Mouse (Mus musculus) embryonic facial prominence, embryonic 14.5 days (tissue): ENCODE measurements around the gene Rpl37. TPM values are rescaled to one million over a fixed set of nuclear protein-coding genes. Genes with fewer than 3 reads are reported as not detected.

Experiments
- ATAC-seq: fragments of 200-750 bp; cut with Nextera tagmentation; 2 replicates; pipeline ENCODE4 v1.8.0; 2017; ENCODE audit warnings: low read depth, moderate number of reproducible peaks, moderate TSS enrichment
- DNase-seq: peaks from one replicate; pipeline ENCODE4 v3.0.0-alpha.2; 2015; ENCODE audit warnings: low spot score
- H3K27ac ChIP-seq: fragments of 300-500 bp; sonication (generic); replicated peaks from 2 replicates; pipeline ENCODE4 v1.5.1; 2014; ENCODE audit warnings: low read depth, mild to moderate bottlenecking, low read length, moderate library complexity
- H3K27me3 ChIP-seq: fragments of 300-500 bp; sonication (generic); replicated peaks from 2 replicates; pipeline ENCODE4 v1.6.1; 2014; ENCODE audit warnings: low read length; ENCODE audit not compliant: control insufficient read depth, insufficient read depth
- H3K36me3 ChIP-seq: fragments of 300-500 bp; sonication (generic); 2 replicates; pipeline ENCODE4 v1.6.1; 2014; ENCODE audit warnings: low read length, mixed read lengths; ENCODE audit not compliant: control insufficient read depth, insufficient read depth
- H3K4me1 ChIP-seq: fragments of 300-500 bp; sonication (generic); 2 replicates; pipeline ENCODE4 v1.6.1; 2014; ENCODE audit warnings: antibody characterized with exemption, low read length; ENCODE audit not compliant: control insufficient read depth, insufficient read depth
- H3K4me2 ChIP-seq: fragments of 300-500 bp; sonication (generic); 2 replicates; pipeline ENCODE4 v1.6.1; 2014; ENCODE audit warnings: low read depth, mild to moderate bottlenecking, low read length, moderate library complexity, mixed read lengths
- H3K4me3 ChIP-seq: fragments of 300-500 bp; sonication (generic); 2 replicates; pipeline ENCODE4 v1.5.1; 2014; ENCODE audit warnings: low read depth, mild to moderate bottlenecking, low read length
- H3K9ac ChIP-seq: fragments of 300-500 bp; sonication (generic); 2 replicates; pipeline ENCODE4 v1.6.1; 2014; ENCODE audit warnings: low read depth, mild to moderate bottlenecking, low read length, moderate library complexity, mixed read lengths
- H3K9me3 ChIP-seq: fragments of 300-500 bp; sonication (generic); 2 replicates; pipeline ENCODE4 v1.6.1; 2016; ENCODE audit warnings: low read length; ENCODE audit not compliant: control insufficient read depth
- WGBS: fragments of 180-500 bp; shearing (Covaris S2); extraction: QIAGEN DNeasy Blood & Tissue Kit; methylation state at CpG from one replicate; pipeline ENCODE4 v1.1.7; 2014; 5-methylcytosine and 5-hydroxymethylcytosine counted together
- polyA plus RNA-seq: library from polyadenylated mRNA; unstranded; fragments of >200 nt; fragmentation: Nextera tagmentation; extraction: Ambion mirVana; gene quantifications from 2 replicates; pipeline ENCODE4 v1.2.1, GENCODE M21; 2014

Rpl37 gene
- polyA plus RNA-seq, 1 experiment from 2014 or later, result 907 TPM

DNA sequence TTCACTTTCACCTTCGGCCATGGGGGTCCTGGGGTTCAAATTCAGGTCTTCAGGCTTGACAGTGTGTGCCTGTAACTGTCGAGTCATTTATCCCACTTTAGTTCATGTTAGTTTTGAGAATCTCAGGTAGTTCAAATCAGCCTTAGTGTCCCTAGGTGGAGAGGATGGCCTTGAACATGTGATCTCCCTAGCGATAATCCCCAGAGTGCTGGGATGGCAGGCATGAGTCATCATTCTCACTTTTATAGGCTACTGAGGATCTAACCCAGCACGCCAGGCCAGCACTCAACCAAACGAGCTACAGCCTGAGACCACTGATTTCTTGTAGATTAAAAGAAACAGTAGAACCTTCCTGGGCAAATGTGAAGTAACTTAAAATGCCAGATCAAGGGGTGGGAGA lies 25.6 kb downstream of the Rpl37 start:
- ATAC-seq, result no peak

DNA sequence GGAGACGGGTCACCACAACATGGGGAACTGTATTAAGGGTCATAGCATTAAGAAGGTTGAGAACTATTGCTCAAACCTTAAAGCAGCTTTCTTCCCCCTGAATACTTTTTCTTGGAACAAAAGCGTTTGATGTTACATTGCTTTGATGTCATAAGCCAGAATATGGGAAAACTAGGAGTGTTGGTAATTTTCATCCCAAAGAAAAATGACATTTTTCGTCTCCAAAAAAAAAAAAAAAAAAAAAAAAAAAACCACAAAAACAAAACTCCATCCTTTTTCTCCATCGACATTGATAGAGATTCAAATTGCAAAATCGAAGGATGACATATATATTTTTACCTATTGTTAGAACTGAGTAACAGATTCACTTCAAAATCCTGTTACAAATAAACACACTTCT lies 26.3 kb downstream of the Rpl37 start:
- Histone ChIP-seq H3K4me3 (peak overlapping the region; percentile 90), H3K9ac (no peak overlapping the region), H3K9me3 (no peaks in the 10 kb centered on the region), H3K27me3 (no peaks in the 10 kb centered on the region), H3K4me2 (peak overlapping the region; percentile 69), H3K4me1 (peaks cover 22% of the 10 kb centered on the region), H3K27ac (peak overlapping the region; percentile 86; the same call in 1 of the 2 replicates), H3K36me3 (0 out of 2 replicates have a peak, but pooled peaks cover 4% of the 10 kb centered on the region)
- ATAC-seq (no peak), DNase-seq (no peak)
- WGBS, result 69% methylated on average over 5 of the region's 5 CpGs

More for the DNA sequence above, 25.6 kb downstream of the Rpl37 start:
- H3K27ac ChIP-seq, result no peak overlapping the region
- H3K36me3 ChIP-seq, result 0 out of 2 replicates have a peak, but pooled peaks cover 4% of the 10 kb centered on the region
- H3K9ac ChIP-seq, result no peak overlapping the region
- 65% methylated on average over 5 of the region's 5 CpGs for WGBS
- no peak overlapping the region for H3K4me3 ChIP-seq
- DNase-seq, result no peak
- peaks cover 23% of the 10 kb centered on the region for H3K4me1 ChIP-seq
- H3K4me2 ChIP-seq, result no peak overlapping the region
- no peaks in the 10 kb centered on the region for H3K9me3 ChIP-seq
- H3K27me3 ChIP-seq, result no peaks in the 10 kb centered on the region

DNA sequence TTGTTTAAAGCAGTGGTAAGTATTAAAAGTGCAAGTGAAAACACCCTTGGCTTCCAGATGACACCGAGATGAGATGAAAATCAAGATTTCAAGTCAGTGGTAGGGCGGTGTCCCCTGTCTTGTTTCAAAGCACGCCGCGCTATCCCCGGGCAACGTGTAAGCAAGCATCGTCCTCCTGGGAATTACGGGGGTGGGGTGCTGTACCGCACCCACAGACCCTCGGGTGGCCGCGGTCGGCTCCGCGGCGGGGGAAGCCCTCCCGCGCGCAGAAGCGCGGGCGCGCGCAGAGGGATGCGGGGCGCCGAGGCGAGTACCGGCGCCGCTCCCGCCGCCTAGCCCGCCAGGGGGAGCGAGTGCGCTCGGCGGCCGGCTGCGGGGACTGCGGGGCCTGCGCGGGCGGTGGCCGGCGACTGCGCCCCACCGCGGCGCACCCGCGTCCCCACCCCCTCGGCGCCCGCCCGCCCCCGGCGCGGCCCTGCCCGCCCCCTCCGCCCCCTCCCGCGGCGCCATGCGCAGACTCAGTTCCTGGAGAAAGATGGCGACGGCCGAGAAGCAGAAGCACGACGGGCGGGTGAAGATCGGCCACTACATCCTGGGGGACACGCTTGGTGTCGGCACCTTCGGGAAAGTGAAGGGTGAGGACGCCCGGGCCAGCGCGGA lies 27.0 kb downstream of the Rpl37 start, which contains the start of gene Prkaa1:
TSS of gene Prkaa1 (plus strand) at position 501 of the 660 bp plus-strand sequence.
- Histone ChIP-seq H3K4me3 (peak within 1 kb of the TSS; percentile 90), H3K4me1 (peaks cover 19% of the 10 kb centered on the region), H3K27me3 (no peaks in the 10 kb centered on the region), H3K9ac (peak within 1 kb of the TSS; percentile 90), H3K27ac (peak within 1 kb of the TSS; percentile 86), H3K36me3 (0 out of 2 replicates have a peak, but pooled peaks cover 4% of the 10 kb centered on the region), H3K4me2 (peak within 1 kb of the TSS; percentile 69), H3K9me3 (no peaks in the 10 kb centered on the region)
- DNase-seq (peak; percentile 84), ATAC-seq (peak; percentile 94)
- WGBS, result under 1% methylated on average over 8 of the region's 80 CpGs

DNA sequence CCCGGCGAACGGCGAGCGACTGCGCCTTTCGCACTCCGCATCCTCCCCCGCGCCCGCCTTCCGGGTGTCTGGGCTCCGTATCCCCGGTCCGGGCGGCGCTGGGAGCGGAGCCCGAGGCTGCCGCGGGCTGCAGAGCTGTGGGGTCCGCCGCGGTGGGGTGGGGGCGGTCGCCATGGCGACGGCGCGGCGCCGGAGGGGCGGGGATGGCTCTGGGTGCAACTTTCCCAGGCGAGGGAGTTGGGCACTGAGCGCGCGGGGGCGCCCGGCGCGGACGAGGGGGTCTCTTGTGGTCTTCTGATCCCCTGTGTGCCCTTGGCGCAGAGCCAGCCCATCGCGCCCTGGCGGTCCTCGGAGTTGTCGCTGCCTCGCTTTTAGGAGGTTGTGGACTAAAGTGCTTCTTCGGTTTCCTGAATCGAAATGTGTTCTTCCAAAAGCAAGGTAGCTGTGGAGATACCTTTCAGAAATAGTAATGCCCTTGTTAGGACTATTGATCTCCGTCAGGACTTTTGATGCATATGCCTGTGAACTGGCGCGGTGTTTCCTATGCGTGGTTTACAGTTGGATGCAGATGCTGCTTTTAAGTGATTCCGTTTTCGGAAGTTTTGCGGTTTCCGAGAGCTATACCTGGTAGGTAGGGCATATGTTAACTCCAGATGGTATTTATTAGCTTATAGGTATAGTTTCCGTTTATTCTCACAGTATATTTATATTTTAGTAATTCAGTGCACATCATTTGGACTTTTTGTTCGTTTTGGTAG lies 27.8 kb downstream of the Rpl37 start:
- Histone ChIP-seq H3K4me3 (peak overlapping the region; percentile 90), H3K36me3 (0 out of 2 replicates have a peak, but pooled peaks cover 4% of the 10 kb centered on the region), H3K9me3 (no peaks in the 10 kb centered on the region), H3K4me2 (peak overlapping the region; percentile 69), H3K27me3 (no peaks in the 10 kb centered on the region), H3K27ac (peak overlapping the region; percentile 86), H3K9ac (peak overlapping the region; percentile 90), H3K4me1 (peaks cover 23% of the 10 kb centered on the region)
- peak; percentile 70 for DNase-seq
- WGBS, result 3% methylated on average over 24 of the region's 61 CpGs
- ATAC-seq, result peak; percentile 91

DNA sequence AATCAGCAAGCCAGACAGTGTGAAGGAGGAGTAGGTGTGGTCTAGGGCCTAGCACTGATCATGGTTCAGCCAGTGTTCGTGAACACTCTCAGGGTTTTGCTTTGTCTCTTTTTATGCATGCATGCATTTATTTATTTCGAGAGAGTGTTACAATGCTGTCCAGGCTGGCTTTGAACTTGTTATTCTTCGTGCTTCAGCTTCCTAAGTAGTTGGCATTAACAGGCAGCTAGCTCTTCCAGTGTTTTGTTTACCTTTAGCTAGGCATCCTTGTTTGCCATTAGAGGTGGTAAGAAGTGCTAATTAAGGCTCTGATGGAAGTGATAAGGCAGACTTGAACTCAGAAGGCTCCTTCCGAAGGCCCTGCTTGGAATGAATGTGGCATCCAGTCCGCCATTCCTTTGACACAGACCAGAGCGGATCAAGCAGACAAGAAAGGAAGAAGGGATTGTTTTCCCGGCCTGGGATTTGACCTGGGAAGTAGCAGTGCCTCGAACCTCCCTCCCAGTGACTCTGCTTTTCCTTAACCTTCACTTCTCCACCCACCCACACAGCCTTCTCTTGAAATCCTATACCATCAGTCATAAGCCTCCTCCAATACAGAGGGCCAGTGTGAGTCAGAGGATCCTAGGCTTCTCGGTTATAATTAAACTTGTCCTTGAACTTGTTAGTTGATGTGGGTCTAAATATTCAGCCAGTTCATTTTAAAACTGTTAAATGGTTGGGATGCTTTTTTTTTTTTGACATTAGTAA lies 28.9 kb downstream of the Rpl37 start:
- 0 out of 2 replicates have a peak, but pooled peaks cover 4% of the 10 kb centered on the region for H3K36me3 ChIP-seq
- peak overlapping the region; percentile 90 for H3K4me3 ChIP-seq
- WGBS, result 40% methylated on average over 9 of the region's 9 CpGs
- peaks cover 23% of the 10 kb centered on the region for H3K4me1 ChIP-seq
- no peaks in the 10 kb centered on the region for H3K9me3 ChIP-seq
- peak overlapping the region; percentile 69 for H3K4me2 ChIP-seq
- ATAC-seq (no peak), DNase-seq (no peak)
- H3K27ac ChIP-seq, result 0 out of 2 replicates have a peak overlapping the region, but pooled peaks have one; percentile 17
- peak overlapping the region; percentile 90; the same call in 1 of the 2 replicates for H3K9ac ChIP-seq
- no peaks in the 10 kb centered on the region for H3K27me3 ChIP-seq

DNA sequence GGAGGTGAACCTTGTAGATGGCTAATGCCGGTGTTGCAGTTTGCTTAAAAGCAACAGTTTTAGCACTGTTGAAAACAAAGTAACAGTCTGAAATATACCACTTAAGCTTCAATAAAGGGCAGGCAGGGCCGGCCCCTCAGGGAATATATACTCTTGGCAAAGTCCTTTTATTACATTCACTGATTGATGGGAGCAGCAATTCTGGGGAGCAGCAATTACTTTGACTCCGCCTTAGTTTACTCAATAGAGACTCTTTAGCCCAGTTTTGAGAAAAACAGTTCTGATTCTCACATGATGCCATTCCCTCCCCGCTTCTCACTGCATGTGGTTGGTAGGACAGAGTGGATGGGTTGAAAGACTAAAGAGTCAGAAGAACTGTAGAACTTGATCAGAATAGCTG lies 32.7 kb downstream of the Rpl37 start:
- H3K27me3 ChIP-seq, result no peaks in the 10 kb centered on the region
- DNase-seq, result peak; percentile 22
- no peak overlapping the region for H3K4me3 ChIP-seq
- H3K27ac ChIP-seq, result no peak overlapping the region
- H3K4me1 ChIP-seq, result peaks cover 23% of the 10 kb centered on the region
- no peaks in the 10 kb centered on the region for H3K9me3 ChIP-seq
- ATAC-seq, result no peak
- H3K36me3 ChIP-seq, result 0 out of 2 replicates have a peak, but pooled peaks cover 4% of the 10 kb centered on the region
- no peak overlapping the region for H3K4me2 ChIP-seq
- 64% methylated on average over 4 of the region's 4 CpGs for WGBS
- H3K9ac ChIP-seq, result no peak overlapping the region

DNA sequence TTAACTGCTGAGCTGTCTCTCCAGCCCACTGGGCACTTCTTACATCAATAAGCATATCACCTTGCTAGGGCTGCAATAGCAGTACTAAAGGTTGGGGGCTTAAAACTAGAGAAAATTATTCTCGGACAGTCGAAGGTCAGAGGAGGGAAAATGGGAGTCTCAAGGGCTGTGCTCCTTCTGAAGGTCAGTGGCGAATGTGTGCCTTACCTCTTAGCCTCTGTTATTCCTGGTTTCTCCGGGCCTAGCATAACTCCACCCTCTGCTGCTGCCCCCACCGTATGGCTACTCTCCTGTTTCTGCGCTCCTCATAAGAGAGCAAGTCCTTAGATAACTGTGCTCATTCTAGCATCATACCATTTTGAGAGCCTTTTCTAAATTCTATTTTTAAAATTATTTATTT lies 35.7 kb downstream of the Rpl37 start:
- 94% methylated on average over 6 of the region's 6 CpGs for WGBS
- H3K27me3 ChIP-seq, result no peaks in the 10 kb centered on the region
- H3K27ac ChIP-seq, result no peak overlapping the region
- DNase-seq (no peak), ATAC-seq (no peak)
- no peaks in the 10 kb centered on the region for H3K9me3 ChIP-seq
- no peak overlapping the region for H3K4me2 ChIP-seq
- H3K36me3 ChIP-seq, result no peaks in the 10 kb centered on the region
- H3K4me3 ChIP-seq, result no peak overlapping the region
- H3K4me1 ChIP-seq, result peaks cover 10% of the 10 kb centered on the region
- no peak overlapping the region for H3K9ac ChIP-seq

DNA sequence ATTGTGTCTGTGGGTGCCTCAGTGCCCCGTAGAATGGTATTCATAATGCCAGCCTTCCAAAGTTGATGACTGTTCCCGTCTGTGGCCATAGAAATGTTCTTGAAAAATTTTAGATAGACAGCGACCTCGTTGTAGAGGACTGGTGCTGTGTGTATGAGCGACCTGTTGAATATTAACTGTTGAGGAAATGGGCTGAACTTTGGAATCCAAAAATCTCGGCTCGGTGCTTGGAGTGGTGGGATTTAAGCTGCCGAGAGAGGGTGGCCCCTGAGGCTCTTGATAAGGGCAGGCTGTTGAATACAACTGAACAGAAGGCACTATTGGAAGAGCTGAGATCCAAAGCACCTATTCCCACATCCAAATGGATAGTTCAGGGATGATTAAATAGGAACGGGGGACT lies 38.2 kb downstream of the Rpl37 start:
- WGBS, result 74% methylated on average over 9 of the region's 9 CpGs
- Histone ChIP-seq H3K27ac (no peak overlapping the region), H3K27me3 (no peaks in the 10 kb centered on the region), H3K4me3 (no peak overlapping the region), H3K9me3 (no peaks in the 10 kb centered on the region), H3K36me3 (no peaks in the 10 kb centered on the region), H3K4me2 (no peak overlapping the region), H3K9ac (no peak overlapping the region), H3K4me1 (no peaks in the 10 kb centered on the region)
- ATAC-seq, result no peak
- no peak for DNase-seq
